Mouse (Mus musculus): Measurements from ENCODE around the gene Exosc5. TPM values are rescaled to one million over a fixed set of nuclear protein-coding genes. Genes with fewer than 3 reads are reported as not detected.

Exosc5 gene
- total RNA-seq, 2 experiments from 2014 or later, result 22.6 to 23.9 TPM

DNA sequence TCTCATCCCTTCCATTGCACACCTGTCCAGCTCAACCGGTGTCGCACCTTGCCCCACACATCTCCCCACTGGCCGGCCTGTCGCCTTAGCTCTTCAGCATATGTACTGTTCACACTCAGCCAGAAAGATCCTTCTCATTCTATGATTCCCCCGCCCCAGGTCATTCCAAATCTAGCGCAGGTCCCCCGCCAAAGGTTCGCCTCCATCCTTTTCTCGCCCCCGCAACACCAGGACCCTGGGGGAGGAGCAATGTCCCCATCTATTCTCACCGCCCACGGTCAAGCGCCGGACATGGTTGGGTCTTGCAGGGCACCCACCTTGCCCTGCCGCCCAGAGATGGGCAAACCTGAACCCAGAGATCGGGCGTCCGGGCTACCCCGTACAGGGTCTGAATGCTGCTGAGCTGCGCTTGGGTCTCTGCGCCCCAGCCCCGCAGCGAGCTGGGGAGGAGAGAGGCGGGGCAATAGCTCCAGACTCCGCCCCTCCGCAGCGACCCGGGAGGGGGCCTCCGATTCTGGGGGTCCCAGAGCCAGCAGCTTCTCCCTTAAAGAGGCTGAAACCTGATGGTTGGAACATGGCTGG is 15.8 kb downstream of the Exosc5 start, which contains the start of gene Tmem91:
Gene Tmem91, minus strand, starts transcription at position 448 of the 582 bp plus-strand sequence.
- intact Hi-C loops (cut with DNase I), result no loop called here
- peak in 1 of 2 experiments; percentile 22 for DNase-seq (ENCODE audit: low spot score in 2 of 2)

DNA sequence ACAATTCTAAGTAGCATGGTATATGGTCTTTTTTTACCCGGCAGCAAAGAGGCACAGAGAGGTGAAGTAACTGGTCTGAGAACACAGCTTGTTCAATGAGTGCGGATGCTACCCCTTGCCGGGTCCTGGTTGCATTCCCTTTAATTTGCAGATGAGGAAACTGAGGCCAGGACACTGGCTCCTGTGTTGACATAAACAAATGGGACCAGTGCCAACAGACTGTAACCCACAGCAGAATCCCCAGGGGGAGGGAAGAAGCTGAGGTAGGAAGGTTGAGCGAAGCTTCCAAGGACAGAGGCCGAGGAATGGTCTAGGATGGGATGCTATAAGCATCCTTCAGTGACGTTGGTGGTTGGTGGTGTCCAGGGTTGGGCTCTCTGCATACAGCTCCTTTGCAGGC is 16.4 kb downstream of the Exosc5 start:
- intact Hi-C loops (cut with DNase I), result no loop called here
- no peak for DNase-seq (ENCODE audit: low spot score in 2 of 2)

DNA sequence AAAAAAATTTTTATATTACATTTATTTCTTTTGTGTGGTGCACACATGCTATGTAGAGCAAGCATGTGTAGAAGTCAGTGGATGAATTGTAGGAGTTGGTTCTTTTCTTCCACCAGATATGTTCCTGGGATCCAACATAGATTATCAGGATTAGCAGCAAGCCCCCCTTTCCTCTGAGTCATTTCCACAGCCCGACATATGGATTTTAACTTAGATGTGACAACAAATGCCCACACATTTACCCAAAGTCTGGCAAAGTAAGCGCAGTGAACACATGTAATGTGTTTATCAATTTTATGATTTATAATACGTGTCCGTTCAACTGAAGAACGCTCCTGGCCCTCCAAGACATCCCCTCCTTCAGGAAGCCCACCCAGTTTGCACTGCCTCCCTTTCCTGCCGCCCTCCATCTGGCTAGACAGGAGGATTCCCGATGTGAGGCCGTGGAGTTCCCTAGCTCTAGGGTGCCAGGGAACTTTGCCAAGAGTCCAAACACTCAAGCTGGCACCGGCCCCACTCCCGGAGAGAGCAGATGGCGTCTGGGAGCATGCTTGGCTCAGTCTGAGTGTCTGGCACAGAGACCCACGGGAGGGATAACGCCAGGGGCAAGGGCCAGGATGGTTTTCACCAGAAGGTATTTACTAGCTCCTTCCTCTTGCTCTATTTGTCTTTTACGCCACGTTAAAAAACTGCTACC is 17.3 kb downstream of the Exosc5 start:
- intact Hi-C loops (cut with DNase I), result no loop called here
- peak; percentile 93 for DNase-seq (ENCODE audit: low spot score in 2 of 2)

DNA sequence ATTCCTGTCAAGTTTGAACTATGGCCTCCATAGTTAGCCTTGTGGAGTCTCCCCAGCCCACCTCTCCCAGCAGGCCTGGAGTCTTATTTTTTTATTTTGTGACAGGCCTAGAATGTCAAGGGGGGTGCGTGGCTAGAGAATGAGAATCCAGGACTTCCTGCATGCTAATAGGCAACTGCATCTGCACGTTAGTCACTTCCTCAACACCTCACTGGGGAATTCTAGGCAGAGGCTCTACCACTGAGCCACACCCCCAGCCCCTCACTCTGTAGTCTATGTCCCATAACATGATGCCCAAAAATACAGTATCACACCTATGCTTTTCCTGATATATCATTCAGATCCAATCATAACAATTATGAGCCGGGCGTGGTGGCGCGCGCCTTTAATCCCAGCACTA is 18.0 kb downstream of the Exosc5 start:
- intact Hi-C loops (cut with DNase I), result no loop called here
- DNase-seq (ENCODE audit: low spot score in 2 of 2), result no peak

DNA sequence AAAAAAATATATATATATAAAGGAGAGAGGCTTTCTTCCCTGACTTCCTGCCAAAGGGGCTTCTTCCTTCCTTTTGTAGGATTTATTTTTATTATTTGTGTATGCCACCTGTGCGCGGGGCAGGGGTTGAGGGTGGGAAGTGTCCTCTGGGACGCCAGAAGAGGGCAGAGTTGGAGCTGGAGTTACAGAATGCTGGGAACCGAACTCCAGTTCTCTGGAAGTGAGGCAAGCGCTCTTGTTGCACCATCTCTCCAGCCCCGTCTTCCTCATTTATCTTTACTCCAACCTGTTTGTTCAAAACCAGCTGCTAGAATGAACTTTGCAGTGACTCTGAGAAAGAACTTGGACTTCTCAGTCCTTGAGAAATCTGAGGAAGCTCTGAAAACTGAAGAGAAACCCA is 21.0 kb downstream of the Exosc5 start:
- intact Hi-C loops (cut with DNase I), result no loop called here
- DNase-seq (ENCODE audit: low spot score in 2 of 2), result no peak

DNA sequence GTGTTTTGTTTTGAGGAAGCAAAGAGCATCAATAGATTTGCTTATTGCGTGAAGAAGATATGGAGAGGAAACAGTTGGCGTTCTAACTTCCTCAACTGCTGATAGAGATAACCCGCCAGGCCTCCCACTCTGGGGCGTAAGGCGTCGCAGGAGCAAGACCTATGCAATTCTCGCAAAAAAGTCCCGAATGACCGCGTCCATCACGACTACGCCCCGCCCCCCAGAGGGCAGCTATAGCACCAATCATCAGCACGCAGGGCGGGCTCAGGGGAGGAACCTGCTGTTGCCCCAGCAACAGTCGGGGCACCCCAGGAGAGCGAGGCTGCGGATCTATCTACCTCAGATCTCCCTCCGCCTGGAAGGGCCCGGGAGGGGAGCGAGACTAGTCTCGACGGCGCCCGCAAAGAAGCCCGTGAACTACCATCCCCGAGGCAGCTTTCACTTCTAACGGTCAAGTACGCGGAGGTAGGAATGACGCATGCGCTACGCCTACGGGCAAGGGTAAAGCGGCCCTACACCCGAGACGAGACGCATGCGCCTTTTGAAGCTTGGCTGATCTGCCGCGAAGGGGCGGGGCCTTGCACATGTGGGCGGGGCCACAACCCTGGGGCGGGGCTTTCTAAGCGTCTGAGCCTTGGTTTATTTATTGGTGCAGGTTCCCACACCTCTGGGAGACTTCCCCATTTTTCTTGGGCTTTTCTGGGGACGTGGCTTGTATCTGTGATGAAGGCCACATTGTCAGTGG is 21.7 kb downstream of the Exosc5 start, which contains the start of gene B9d2:
Gene B9d2, plus strand, starts transcription at position 267 of the 745 bp plus-strand sequence.
- peak; percentile 91 to 95 for DNase-seq (ENCODE audit: low spot score in 2 of 2)
- intact Hi-C loops (cut with DNase I), result no loop called here

DNA sequence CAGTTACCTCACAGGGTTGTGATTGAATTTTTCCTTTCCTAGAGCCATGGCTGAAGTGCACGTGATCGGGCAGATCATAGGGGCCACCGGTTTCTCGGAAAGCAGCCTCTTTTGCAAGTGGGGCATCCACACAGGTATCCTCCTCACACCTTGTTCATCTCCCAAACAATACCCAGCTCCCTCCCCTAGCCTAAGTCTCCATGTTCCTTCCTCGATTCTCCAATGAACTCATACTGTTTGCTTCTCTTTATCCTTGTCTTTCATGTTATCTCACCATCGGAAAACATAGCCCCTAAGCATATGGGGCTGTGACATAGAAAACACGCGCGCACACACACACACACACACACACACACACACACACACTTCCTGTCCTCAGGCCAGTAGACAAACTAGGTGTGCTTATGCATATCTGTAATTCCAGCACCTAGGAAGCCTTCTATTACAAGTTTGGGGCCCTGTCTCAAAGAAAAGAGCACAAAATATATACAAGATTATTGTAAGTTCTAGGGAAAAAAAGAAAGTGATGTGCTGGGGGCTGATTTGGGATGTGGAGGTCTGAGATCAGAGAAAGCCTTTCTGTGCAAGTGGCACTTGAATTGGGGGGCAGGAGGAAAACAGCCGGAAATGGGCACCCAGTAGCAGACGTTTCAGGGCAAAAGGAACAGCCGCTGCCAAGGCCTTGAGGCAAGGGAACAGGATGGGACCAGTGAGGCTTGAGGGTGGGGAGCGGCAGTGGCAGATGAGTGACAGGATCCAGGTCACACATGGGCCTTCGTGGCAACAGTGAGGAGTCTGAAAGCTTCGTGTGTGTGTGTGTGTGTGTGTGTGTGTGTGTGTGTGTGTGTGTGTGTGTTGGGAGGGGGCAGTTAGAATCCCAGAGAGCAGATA is 22.6 kb downstream of the Exosc5 start:
- intact Hi-C loops (cut with DNase I), result no loop called here
- no peak for DNase-seq (ENCODE audit: low spot score in 2 of 2)

DNA sequence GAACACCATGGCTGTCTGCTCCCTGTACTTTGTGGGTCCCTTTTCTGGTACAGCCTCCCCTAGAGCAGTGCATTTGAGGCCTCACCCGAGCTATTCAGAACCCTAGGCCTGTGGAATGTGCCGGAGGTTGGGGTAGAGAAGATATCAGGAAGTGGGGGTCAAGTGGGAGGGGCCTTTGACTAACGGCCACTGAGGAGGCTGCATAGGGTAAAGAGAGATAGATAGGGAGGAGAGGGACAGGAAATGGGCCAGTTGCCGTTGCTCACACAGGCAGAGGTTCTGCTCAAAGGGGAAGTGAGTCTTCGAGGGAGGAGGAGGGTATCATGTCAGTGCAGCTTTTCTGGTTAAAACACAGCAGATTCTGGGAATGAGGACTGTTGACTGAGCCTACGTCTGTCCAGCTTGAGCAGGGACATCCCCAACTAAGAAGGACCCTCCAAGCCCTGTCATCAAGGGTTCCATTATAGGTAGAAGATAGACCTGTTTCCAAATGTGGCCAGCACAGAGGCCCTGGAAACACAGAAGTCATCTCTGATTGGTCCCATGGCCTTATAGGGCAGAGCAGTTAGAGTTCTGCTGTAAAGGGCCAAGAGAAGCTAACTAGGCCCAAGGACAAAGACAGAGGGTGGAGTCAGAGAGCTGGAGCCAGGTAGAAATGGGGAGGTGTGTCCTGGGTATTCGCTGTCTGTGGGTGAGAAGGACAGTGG is 24.7 kb downstream of the Exosc5 start:
- intact Hi-C loops (cut with DNase I), result no loop called here
- no peak for DNase-seq (ENCODE audit: low spot score in 2 of 2)

DNA sequence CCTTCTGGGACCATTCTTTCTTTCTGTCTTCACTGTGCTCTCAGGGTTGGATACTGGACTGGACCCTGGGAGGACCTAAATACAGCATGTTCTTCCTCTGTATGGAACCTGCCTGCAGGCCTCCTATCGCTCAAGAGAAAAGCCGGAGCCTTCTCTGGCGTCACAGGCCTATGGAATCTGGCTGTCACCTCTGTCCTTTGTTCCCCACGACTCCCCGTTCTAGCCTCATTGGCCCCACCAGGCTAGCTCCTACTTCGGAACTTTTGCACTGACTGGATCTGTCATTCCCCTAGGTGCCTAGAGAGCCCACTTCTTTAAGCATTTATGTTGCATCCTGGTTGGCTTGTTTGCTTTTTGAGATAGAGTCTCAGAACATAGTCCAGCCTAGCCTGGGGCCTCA is 25.7 kb downstream of the Exosc5 start:
- intact Hi-C loops (cut with DNase I), result no loop called here
- DNase-seq (ENCODE audit: low spot score in 2 of 2), result no peak

DNA sequence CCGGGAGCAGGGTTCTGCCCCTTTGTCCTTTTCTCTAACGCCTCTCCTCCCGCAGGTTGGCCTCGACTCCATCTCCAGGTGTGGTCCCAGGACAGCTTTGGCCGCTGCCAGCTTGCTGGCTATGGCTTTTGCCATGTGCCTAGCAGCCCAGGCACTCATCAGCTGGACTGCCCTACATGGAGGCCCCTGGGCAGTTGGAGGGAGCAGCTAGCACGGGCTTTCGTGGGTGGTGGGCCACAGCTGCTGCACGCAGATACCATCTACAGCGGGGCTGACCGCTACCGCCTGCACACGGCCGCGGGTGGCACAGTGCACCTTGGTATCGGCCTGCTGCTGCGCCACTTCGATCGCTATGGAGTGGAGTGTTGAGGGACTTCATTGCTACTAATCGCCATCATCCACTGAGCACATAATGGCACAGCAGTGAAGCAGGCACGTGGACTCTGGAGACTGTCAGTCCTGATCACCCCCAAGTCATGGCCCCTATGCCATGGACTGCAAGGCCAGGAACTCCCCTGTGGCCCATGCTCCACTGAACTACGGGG is 27.0 kb downstream of the Exosc5 start:
- no peak for DNase-seq (ENCODE audit: low spot score in 2 of 2)
- intact Hi-C loops (cut with DNase I), result no loop called here

DNA sequence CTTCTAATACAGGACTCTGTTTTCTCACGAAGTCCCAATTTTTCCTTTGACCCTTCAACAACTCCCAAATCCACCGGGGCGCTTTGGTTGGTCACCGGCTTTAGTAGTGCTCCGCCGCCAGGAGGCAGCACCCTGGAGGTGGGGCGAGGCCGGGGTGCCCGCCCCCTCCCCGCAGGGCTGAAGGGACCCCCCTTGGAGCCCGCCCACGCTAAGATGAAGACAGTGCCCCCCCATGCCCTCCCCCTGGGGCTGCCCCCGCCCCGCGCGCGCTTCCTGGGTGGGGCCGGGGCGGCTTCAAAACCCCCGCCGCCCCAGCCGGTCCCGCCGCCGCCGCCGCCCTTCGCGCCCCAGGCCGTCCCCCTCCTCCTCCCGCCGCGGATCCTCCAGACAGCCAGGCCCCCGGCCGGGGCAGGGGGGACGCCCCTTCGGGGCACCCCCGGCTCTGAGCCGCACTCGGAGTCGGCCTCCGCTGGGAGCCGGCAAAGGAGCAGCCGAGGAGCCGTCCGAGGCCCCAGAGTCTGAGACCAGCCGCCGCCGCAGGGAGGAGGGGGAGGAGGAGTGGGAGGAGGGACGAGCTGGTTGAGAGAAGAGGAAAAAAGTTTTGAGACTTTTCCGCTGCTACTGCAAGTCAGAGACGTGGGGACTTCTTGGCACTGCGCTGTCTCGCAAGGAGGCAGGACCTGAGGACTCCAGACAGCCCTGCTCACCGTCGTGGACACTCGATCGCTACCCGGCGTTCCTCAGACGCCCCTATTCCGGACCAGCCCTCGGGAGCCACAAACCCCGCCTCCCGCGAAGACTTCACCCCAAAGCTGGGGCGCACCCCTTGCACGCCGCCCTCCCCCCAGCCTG is 27.9 kb downstream of the Exosc5 start, which contains the start of gene Tgfb1:
Gene Tgfb1, plus strand, starts transcription at position 323 of the 852 bp plus-strand sequence.
- DNase-seq (ENCODE audit: low spot score in 2 of 2), result no peak
- intact Hi-C loops (cut with DNase I), result no loop called here

DNA sequence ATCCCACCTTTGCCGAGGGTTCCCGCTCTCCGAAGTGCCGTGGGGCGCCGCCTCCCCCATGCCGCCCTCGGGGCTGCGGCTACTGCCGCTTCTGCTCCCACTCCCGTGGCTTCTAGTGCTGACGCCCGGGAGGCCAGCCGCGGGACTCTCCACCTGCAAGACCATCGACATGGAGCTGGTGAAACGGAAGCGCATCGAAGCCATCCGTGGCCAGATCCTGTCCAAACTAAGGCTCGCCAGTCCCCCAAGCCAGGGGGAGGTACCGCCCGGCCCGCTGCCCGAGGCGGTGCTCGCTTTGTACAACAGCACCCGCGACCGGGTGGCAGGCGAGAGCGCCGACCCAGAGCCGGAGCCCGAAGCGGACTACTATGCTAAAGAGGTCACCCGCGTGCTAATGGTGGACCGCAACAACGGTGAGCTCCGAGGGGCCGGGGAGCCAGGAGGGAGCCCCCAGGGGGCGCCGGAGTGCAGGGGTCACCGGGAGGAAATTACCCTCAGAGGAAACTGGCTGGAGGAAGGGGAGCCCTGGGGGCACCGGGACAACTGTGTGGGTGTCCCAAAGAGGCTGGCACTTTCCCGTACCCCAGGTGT is 28.9 kb downstream of the Exosc5 start:
- no peak for DNase-seq (ENCODE audit: low spot score in 2 of 2)
- intact Hi-C loops (cut with DNase I), result no loop called here

DNA sequence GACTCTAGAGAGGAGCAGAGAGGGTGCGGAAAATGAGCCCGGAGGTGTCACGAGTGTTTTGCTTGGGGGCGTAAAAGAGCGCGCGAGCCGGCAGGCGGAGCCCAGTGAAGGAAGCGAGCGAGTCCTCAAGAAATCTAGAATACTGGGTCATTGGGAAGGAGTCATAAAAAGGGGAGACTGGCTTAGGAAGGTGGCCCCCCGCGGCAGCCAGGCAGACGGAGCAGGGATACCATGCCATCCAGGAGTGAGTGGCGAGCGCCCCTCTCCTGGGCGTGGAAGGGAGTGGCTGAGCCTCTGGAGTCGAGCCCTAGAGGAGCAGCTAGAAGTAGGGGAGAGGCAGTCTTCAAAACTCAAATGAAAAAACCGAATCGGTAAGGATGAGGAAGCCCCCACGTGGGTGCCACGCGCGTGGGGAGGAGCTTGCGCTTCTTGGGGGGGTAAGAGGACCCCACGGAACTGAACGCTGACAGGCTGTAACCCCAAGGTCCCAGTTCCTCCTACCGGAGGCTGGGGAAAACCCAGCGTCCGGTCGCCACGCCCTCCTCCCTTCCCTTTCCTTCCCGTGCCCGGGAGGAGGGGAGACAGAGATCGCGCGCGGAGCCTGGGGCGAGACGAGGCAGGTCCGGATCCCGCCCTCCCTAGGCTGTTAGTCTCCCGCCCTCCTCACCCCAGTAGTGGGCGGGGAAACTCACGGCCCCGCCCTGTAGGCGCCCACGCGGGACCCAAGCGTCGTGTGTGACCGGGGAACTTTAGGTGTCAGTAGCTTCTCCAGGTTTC is 30.0 kb downstream of the Exosc5 start:
- DNase-seq (ENCODE audit: low spot score in 2 of 2), result no peak
- intact Hi-C loops (cut with DNase I), result no loop called here

DNA sequence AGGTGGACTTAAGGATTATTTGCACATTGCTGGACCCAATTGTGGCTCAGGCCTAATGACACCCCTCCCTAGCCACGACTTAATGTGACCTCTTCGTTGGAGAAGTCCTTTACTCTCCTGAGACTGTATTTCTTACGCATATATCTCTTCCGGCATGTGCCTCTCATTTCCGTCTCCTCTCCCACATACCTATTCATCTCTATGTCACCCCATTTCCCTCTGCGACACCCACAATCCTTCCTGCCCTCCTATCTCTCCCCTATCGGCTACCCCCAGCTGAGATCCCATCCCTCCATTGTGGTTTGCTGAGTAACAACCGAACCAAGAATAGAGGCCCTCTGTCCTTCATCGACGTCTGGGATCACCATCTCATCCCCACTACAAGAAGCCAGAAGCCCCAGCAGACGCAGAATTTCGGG is 30.6 kb downstream of the Exosc5 start:
- intact Hi-C loops (cut with DNase I), result no loop called here
- no peak for DNase-seq (ENCODE audit: low spot score in 2 of 2)

DNA sequence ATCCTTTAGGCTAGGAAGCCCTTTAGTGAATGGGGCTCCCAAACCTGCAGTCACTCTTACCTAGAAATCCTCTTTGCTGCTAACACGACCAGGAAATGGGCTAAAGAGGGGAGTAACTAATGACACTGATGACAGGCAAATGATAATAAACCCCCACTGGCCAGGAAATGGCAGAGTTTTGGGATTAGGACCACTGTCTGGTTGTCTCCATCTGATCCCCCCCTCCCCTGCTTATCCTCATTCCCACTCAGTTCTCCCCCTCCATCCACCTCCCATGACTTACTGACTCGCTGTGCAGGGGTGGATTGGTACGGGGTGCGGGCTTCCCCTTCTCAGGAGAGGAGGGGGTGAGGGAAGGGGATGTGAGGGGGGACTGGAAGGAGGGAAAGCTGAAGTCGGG is 31.1 kb downstream of the Exosc5 start:
- intact Hi-C loops (cut with DNase I), result no loop called here
- no peak for DNase-seq (ENCODE audit: low spot score in 2 of 2)

DNA sequence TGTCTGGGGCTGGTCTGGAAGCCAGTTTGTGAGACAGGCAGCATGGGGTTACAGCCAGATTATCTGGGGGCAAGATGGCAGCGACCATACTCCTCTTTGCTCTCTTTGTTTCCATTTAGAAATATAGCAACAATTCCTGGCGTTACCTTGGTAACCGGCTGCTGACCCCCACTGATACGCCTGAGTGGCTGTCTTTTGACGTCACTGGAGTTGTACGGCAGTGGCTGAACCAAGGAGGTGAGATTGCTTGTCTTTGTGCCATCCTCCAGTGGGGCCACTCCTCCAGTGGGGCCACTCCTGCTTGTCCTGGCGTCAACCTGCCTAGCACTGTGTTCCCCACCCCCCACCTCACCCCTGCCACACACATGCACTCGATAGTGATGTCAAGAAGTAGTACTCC is 35.1 kb downstream of the Exosc5 start:
- no peak for DNase-seq (ENCODE audit: low spot score in 2 of 2)
- intact Hi-C loops (cut with DNase I), result no loop called here

DNA sequence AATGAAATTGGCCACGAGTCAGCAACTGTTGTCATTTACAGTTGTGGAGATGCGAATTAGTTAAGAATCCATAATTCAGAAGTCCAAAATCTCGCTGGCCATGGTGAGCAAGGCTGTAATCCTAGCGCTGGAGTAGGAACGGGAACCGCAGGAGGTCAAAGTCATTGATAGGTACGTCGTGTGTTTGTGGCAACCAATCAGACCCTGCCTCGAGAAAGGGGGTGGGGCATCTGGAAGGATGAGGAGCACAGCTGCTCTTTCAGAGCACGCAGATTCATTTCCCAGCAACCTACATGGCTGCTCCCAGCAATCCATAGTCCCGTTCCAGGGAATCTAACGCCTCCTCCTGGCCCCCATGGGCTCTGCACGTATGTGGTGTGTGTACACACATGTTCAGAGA is 40.9 kb downstream of the Exosc5 start:
- no peak for DNase-seq (ENCODE audit: low spot score in 2 of 2)
- intact Hi-C loops (cut with DNase I), result no loop called here
